Mouse (Mus musculus) duodenum, adult 2 months (tissue): ENCODE results near the gene Olfr905. TPM values are rescaled to one million over a fixed set of nuclear protein-coding genes. Genes with fewer than 3 reads are reported as not detected.

Experiments
- polyA plus RNA-seq: library from polyadenylated mRNA; depleted of rRNA; stranded (reverse); fragments of >200 nt; gene quantifications from 2 replicates; pipeline ENCODE4 v1.2.3, GENCODE M21; 2012; ENCODE audit warnings: low replicate concordance; rRNA removed

Gene Olfr905
- not detected in 2 replicates for polyA plus RNA-seq

DNA sequence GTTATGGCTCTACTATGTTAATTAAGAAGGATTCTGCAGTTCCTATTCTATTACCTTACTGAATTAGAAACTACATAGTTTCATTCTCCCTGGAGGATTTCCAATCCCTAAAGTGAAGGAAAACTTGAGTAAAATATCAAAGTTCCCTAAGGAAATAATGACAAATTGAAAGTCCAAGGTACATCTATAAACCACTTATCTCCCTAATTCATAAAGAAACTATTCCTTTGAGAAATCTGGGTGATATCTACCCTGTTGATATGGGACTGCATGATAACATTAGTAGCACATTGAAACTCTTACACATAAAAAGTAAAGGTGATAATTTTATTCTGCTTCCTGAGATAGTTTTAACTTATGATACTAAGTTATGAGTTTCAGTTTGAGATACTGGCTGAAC, at the start of gene Olfr905:
Gene Olfr905, plus strand, starts transcription at position 301 of the 400 bp plus-strand sequence.

DNA sequence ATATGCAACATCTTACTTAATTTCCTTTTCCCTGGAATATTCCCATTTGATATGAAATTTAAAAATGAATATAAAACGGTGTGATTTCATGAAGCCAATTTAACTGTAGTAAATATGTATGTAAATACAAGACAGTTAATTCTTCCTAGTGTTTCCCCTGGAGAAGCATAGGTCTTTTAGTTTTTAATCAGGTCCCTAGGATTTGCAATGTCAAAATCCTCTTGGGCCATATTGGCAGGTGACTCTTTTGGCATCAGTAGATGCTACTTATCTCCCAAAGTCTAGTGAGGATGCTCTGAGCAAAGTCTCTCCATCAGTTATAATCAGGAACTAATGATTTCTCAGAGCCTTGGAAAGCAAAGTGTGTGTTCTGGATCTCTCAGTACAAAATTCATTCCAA, 41.8 kb upstream of the Olfr905 start, which contains the start of gene Olfr901:
Gene Olfr901, plus strand, starts transcription at position 301 of the 400 bp plus-strand sequence.

DNA sequence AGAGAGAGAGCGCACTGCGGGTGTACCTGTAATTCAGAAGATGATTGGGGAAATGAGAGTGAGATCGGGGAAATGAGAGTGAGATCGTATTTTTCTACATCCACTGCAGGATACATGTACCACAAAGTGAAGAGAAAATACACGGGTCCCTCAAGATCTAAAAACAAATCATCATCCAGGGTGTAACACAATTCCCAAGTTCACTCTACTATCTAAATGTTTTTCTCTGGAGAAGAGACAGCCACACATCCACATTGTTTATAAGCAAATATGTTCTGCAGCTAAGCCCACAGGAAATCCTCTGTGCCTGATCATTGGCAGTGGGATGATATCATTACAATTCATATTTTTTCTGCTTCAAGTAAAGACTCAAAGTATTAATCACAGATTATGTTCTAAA, 23.6 kb upstream of the Olfr905 start, which contains the start of gene Olfr902:
Gene Olfr902, plus strand, starts transcription at position 301 of the 400 bp plus-strand sequence.

DNA sequence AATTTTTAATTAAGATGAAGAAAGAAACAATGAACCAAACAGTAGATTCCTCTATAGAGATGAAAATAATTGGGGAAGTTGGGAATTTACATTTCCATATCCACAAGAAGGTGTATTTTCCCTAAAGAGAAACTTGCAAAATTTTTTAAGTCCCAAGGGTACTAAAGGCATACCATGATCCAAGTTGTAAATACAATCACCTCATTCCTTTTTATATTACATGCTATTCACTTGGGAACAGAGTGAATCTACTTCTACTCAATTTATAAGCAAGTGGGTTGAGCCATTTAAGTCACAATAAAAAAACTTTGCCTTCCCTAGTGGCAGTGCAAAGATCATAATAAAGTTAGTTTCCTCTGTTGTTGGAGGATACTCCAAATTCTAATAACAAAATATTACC, 8.1 kb upstream of the Olfr905 start, which contains the start of gene Olfr904:
Gene Olfr904, plus strand, starts transcription at position 301 of the 400 bp plus-strand sequence.

DNA sequence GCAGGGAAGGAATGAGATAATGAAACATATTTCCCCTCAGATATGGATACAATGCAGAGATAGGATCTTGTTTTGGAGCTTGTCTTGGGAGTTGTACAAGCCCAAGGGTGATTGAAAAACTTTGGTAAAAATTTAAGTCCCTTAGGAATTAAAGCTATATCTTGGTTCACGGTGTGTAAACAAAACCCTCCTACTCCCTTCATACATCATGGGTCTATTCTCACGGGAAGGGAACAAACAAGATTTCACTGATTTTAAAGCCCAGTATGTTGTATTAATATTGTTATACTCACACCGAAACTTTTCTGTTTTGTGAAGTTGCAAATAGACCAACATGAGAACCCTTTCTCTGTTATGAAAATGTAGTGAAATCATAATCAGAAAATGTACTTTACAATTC, 15.9 kb downstream of the Olfr905 start, which contains the start of gene Olfr906:
Gene Olfr906, plus strand, starts transcription at position 301 of the 400 bp plus-strand sequence.

DNA sequence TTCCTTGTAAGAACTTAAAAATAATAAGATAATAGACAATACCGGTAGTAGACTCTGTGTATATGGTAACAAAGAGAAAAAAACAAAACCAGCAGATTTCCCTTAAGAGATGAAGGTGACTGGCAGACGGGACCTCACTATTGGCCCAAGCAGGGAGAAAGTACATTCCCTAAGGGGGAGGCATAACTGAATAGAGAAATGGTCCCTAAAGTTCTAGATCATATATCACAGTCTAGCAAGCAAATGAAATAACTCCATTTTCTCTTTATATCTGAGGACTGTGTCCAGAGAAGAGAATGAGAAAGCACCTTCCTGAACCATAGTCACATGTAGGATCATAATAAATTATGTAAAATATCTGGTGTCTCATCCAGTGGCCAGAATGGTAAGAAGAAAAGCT, 24.6 kb downstream of the Olfr905 start, which contains the start of gene Olfr907:
Gene Olfr907, plus strand, starts transcription at position 301 of the 400 bp plus-strand sequence.

DNA sequence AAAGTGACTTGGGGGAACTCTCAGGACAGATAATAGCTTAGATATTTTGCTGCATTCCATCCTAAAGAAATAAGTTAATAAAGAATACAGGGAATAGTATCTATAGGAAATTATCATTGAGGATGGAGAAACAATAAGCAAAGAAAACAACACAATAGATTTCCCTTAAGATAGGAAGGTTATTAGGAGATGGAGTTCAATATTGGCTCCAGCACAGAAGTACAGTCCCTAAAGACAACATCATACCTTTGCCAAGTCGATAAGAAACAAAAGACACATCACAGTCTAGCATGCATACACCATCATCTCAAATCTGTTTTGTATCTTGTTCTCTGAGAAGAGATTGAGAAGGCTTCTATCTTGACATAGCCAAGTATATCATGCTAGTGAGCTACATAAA, 50.4 kb downstream of the Olfr905 start, which contains the start of gene Olfr911-ps1:
Gene Olfr911-ps1, plus strand, starts transcription at position 301 of the 400 bp plus-strand sequence.

Other genes starting within 250 kb of the Olfr905 start
- gene Olfr143, start 218.3 kb upstream of the Olfr905 start, polyA plus RNA-seq: not detected in 2 replicates
- not detected in 2 replicates for gene Olfr895, start 203.3 kb upstream of the Olfr905 start, polyA plus RNA-seq
- gene Olfr896-ps1, start 180.0 kb upstream of the Olfr905 start, polyA plus RNA-seq: not detected in 2 replicates
- not detected in 2 replicates for gene Olfr25, start 142.0 kb upstream of the Olfr905 start, polyA plus RNA-seq
- gene Olfr898, start 122.7 kb upstream of the Olfr905 start, polyA plus RNA-seq: not detected in 2 replicates
- not detected in 2 replicates for gene Olfr250, start 104.2 kb upstream of the Olfr905 start, polyA plus RNA-seq
- gene Olfr251, start 94.0 kb upstream of the Olfr905 start, polyA plus RNA-seq: not detected in 2 replicates
- gene Olfr147, start 69.4 kb upstream of the Olfr905 start, polyA plus RNA-seq: not detected in 2 replicates
- not detected in 2 replicates for gene Olfr901, start 41.7 kb upstream of the Olfr905 start, polyA plus RNA-seq
- gene Olfr902, start 23.5 kb upstream of the Olfr905 start, polyA plus RNA-seq: not detected in 2 replicates
- gene Olfr904, start 8.0 kb upstream of the Olfr905 start, polyA plus RNA-seq: not detected in 2 replicates
- not detected in 2 replicates for gene Olfr906, start 16.0 kb downstream of the Olfr905 start, polyA plus RNA-seq
- not detected in 2 replicates for gene Olfr907, start 24.7 kb downstream of the Olfr905 start, polyA plus RNA-seq
- not detected in 2 replicates for gene Olfr911-ps1, start 50.5 kb downstream of the Olfr905 start, polyA plus RNA-seq
- not detected in 2 replicates for gene Olfr910, start 66.7 kb downstream of the Olfr905 start, polyA plus RNA-seq
- gene Olfr912, start 109.1 kb downstream of the Olfr905 start, polyA plus RNA-seq: not detected in 2 replicates
- not detected in 2 replicates for gene Olfr913, start 121.7 kb downstream of the Olfr905 start, polyA plus RNA-seq
- not detected in 2 replicates for gene Olfr914, start 134.0 kb downstream of the Olfr905 start, polyA plus RNA-seq
- gene Olfr916, start 188.8 kb downstream of the Olfr905 start, polyA plus RNA-seq: not detected in 2 replicates
- not detected in 2 replicates for gene Olfr917, start 194.7 kb downstream of the Olfr905 start, polyA plus RNA-seq
- not detected in 2 replicates for gene Olfr918, start 203.5 kb downstream of the Olfr905 start, polyA plus RNA-seq
- gene Olfr919, start 232.6 kb downstream of the Olfr905 start, polyA plus RNA-seq: not detected in 2 replicates
- 3.4 and 4.1 TPM in 2 replicates for gene Vwa5a, start 247.2 kb downstream of the Olfr905 start, polyA plus RNA-seq